Mouse (Mus musculus) forebrain, embryonic 14.5 days (tissue): ENCODE data around the gene Vwa2. TPM values are rescaled to one million over a fixed set of nuclear protein-coding genes. Genes with fewer than 3 reads are reported as not detected.
A peak's percentile ranks its signal among the peaks of the same experiment; 100 is the strongest.

Source experiments
- ATAC-seq: fragments of 200-750 bp; cut with Nextera tagmentation; 2 replicates; pipeline ENCODE4 v1.8.0; 2017; ENCODE audit warnings: mild to moderate bottlenecking, moderate library complexity
- DNase-seq: peaks from one replicate; pipeline ENCODE4 v3.0.0-alpha.2; 2015; ENCODE audit warnings: low spot score
- H3K27ac ChIP-seq: fragments of 300-500 bp; sonication (generic); 2 replicates; pipeline ENCODE4 v1.5.1; 2014; ENCODE audit warnings: low read depth, mild to moderate bottlenecking, control low read depth, low read length, moderate library complexity
- H3K27me3 ChIP-seq: fragments of 300-500 bp; sonication (generic); replicated peaks from 2 replicates; pipeline ENCODE4 v1.6.1; 2014; ENCODE audit warnings: low read length, control low read depth, mixed read lengths; ENCODE audit not compliant: control insufficient read depth, insufficient read depth
- H3K36me3 ChIP-seq: fragments of 300-500 bp; sonication (generic); 2 replicates; pipeline ENCODE4 v1.6.1; 2014; ENCODE audit warnings: low read length, control low read depth; ENCODE audit not compliant: control insufficient read depth, insufficient read depth
- H3K4me1 ChIP-seq: fragments of 300-500 bp; sonication (generic); 2 replicates; pipeline ENCODE4 v1.6.1; 2014; ENCODE audit warnings: antibody characterized with exemption, low read length, control low read depth; ENCODE audit not compliant: control insufficient read depth, insufficient read depth
- H3K4me2 ChIP-seq: fragments of 300-500 bp; sonication (generic); 2 replicates; pipeline ENCODE4 v1.6.1; 2014; ENCODE audit warnings: mild to moderate bottlenecking, control low read depth, low read length
- H3K4me3 ChIP-seq: fragments of 300-500 bp; sonication (generic); 2 replicates; pipeline ENCODE4 v1.5.1; 2014; ENCODE audit warnings: low read depth, low read length, control low read depth
- H3K9ac ChIP-seq: fragments of 300-500 bp; sonication (generic); 2 replicates; pipeline ENCODE4 v1.6.1; 2014; ENCODE audit warnings: mild to moderate bottlenecking, low read length, control low read depth, moderate library complexity
- H3K9me3 ChIP-seq: fragments of 300-500 bp; sonication (generic); replicated peaks from 2 replicates; pipeline ENCODE4 v1.6.1; 2016; ENCODE audit warnings: low read length, control low read depth, mixed read lengths; ENCODE audit not compliant: control insufficient read depth
- WGBS: fragments of 180-500 bp; shearing (Covaris S2); extraction: QIAGEN DNeasy Blood & Tissue Kit; methylation state at CpG from one replicate; pipeline ENCODE4 v1.1.7; 2014; 5-methylcytosine and 5-hydroxymethylcytosine counted together
- polyA plus RNA-seq: library from polyadenylated mRNA; unstranded; fragments of >200 nt; fragmentation: Nextera tagmentation; extraction: Ambion mirVana; gene quantifications from 2 replicates; pipeline ENCODE4 v1.2.1, GENCODE M21; 2014

Vwa2 gene
- polyA plus RNA-seq, 1 experiment from 2014 or later: 0.22 TPM

DNA sequence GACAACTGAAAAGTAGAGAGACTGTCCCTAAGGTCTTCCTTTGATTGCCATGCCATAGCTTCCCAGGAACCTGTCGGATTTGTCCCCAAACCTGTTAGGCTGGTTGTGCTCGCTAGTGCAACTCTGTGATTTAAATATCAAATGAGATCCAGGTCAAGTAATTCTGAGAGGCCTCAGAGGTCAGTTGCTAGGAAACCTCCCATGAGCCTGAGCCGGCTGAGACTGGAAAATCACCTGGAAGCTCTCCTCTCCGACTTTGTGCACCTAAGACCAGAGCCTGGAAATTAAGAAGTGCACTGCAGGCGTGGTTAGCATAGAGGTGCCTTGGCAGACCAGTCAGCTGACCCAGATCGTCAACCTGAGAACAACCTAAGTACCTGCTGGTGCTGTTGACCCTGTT, 41.0 kb downstream of the Vwa2 start:
- no peaks in the 10 kb centered on the region for H3K4me1 ChIP-seq
- no peaks in the 10 kb centered on the region for H3K27me3 ChIP-seq
- no peaks in the 10 kb centered on the region for H3K9me3 ChIP-seq
- no peak overlapping the region for H3K9ac ChIP-seq
- H3K4me3 ChIP-seq: no peak overlapping the region
- H3K27ac ChIP-seq: no peak overlapping the region
- DNase-seq (no peak), ATAC-seq (no peak)
- WGBS: 60% methylated on average over 6 of the region's 6 CpGs
- H3K4me2 ChIP-seq: no peak overlapping the region
- H3K36me3 ChIP-seq: no peaks in the 10 kb centered on the region

DNA sequence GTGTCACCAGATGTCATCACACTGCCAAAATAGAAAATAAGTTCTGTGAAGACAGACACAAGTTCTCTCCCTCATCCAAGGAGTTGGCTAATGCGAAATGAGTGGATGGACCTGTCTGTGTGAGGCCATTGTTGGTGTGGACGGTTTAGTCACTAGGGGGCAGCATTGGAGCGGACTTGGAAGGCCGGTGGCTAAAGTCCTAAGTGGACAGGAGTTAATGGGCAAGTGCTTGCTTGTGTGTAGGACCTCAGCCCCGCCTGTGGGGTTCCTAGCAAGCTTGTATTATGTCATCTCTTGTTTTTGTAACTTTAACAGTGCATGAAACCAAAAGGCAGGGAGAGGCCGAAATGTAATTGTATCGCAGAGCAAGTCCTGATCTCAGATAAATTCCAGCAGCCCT, 45.6 kb downstream of the Vwa2 start:
- Histone ChIP-seq H3K9ac (no peak overlapping the region), H3K27me3 (no peaks in the 10 kb centered on the region), H3K9me3 (no peaks in the 10 kb centered on the region), H3K27ac (no peak overlapping the region), H3K4me2 (no peak overlapping the region), H3K36me3 (no peaks in the 10 kb centered on the region), H3K4me3 (no peak overlapping the region), H3K4me1 (no peaks in the 10 kb centered on the region)
- 24% methylated on average over 7 of the region's 7 CpGs for whole genome bisulfite sequencing
- DNase-seq: peak; percentile 87
- ATAC-seq: 0 out of 2 replicates have a peak, but pooled peaks have one; percentile 26

DNA sequence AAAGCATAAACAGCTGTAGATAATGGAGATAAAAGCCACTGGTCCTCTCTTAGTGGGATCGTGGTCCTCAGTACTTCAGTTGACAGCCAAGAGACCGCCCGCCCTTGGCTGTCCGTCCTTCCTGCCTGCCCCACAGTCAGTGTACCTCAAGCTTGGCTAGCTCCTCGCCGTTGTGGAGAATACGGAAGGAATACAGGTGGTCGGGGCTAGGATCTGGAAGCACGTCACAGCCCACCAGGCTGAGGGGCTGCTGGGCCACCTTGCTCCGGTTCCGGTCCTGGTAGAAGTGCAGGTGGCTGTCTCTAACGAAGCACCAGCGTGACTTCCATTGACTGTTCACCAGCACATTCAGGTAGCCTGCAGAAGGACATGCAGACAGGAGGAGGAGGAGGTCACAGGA, 46.2 kb downstream of the Vwa2 start:
- Histone ChIP-seq H3K4me2 (no peak overlapping the region), H3K4me1 (no peaks in the 10 kb centered on the region), H3K36me3 (no peaks in the 10 kb centered on the region), H3K9me3 (no peaks in the 10 kb centered on the region), H3K9ac (no peak overlapping the region), H3K27me3 (no peaks in the 10 kb centered on the region), H3K27ac (no peak overlapping the region), H3K4me3 (no peak overlapping the region)
- ATAC-seq (no peak), DNase-seq (no peak)
- 93% methylated on average over 13 of the region's 13 CpGs for WGBS

DNA sequence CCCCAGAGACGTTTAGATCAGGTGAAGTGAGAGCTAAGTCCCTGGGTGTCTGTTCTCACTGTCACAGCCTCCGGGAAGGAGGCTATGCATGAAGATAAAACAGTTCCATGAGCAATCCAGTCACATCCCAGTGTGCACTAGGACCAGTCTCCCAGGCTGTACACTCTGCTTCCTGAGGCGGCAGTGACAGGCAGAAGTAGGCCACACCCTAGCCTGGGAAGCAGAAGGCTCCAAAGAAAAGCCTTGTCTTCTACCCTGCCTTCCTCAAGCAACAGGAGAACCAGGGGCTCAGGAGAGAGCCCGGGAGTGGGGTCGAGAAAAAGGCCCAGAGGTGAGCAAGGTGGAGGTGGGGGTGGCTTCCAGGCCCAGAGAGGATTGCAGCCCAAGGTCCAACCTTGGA, 47.7 kb downstream of the Vwa2 start:
- Histone ChIP-seq H3K27me3 (no peaks in the 10 kb centered on the region), H3K9me3 (no peaks in the 10 kb centered on the region), H3K4me3 (no peak overlapping the region), H3K4me2 (no peak overlapping the region), H3K4me1 (no peaks in the 10 kb centered on the region), H3K27ac (no peak overlapping the region), H3K9ac (no peak overlapping the region), H3K36me3 (no peaks in the 10 kb centered on the region)
- ATAC-seq: no peak
- DNase-seq: no peak
- 70% methylated on average over 5 of the region's 5 CpGs for WGBS

DNA sequence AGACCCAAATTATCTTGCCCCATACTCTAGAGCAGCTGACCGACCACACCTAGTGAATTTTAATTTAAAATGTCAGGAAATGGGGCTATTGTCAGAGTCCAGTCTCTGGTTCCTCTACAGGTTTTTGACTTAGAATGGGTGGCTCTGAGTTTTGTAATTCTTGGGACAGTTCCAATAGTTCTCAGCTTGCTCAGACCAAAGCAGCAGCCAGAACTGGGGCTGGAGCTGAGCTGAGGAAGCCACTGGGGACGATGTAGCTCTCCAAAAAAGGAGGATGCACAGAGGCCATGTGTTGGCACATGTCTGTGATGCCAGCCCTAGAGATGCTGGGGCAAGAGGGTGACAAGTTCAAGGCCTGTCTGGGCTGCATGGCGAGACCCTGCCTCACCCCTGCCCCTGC, 55.3 kb downstream of the Vwa2 start:
- 85% methylated on average over 3 of the region's 3 CpGs for WGBS
- Histone ChIP-seq H3K27ac (no peak overlapping the region), H3K4me3 (no peak overlapping the region), H3K4me2 (no peak overlapping the region), H3K36me3 (no peaks in the 10 kb centered on the region), H3K9me3 (no peaks in the 10 kb centered on the region), H3K27me3 (no peaks in the 10 kb centered on the region), H3K9ac (no peak overlapping the region), H3K4me1 (no peaks in the 10 kb centered on the region)
- ATAC-seq: no peak
- no peak for DNase-seq

DNA sequence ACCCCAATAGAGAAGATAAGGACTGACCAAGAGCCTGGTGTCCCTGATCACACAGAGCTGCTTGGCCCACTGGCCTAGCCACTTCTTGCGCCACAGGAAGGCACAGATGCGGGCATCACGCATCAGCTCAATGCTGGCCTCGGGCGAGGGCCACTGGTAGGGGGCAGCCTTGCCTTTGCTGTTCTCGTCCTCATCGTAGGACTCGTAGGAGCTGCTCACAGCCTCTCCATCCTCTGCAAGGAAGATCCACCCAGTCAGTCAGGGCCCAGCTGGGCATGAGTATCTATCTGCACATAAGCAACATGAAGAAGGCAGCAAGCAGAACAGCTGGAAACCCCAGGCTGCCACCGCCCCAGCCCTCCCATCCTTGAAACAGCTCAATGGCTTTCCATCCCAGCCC, 56.0 kb downstream of the Vwa2 start:
- no peaks in the 10 kb centered on the region for H3K36me3 ChIP-seq
- no peak overlapping the region for H3K9ac ChIP-seq
- no peak overlapping the region for H3K4me2 ChIP-seq
- DNase-seq: no peak
- WGBS: 86% methylated on average over 9 of the region's 9 CpGs
- no peaks in the 10 kb centered on the region for H3K4me1 ChIP-seq
- no peaks in the 10 kb centered on the region for H3K27me3 ChIP-seq
- H3K9me3 ChIP-seq: no peaks in the 10 kb centered on the region
- no peak for ATAC-seq
- H3K27ac ChIP-seq: no peak overlapping the region
- H3K4me3 ChIP-seq: no peak overlapping the region

DNA sequence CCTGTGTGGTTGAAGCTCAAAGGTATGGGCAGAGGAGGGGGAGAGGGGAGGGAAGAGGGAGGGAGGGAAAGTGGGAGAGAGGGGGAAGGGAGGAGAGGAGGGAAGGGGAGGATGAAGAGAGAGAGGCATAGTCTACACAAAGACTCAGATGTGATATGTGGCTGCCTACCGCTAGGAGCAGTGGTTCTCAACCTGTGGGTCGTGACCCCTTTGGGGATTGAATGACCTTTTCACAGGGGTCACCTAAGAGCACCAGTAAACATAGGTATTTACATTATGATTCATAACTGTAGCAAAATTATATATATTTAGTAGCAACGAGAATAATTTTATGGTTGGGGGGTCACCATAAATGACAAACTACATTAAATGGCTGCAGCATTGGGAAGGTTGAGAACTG, 59.8 kb downstream of the Vwa2 start:
- H3K4me1 ChIP-seq: no peaks in the 10 kb centered on the region
- no peaks in the 10 kb centered on the region for H3K27me3 ChIP-seq
- no peak overlapping the region for H3K4me3 ChIP-seq
- H3K27ac ChIP-seq: no peak overlapping the region
- no peaks in the 10 kb centered on the region for H3K9me3 ChIP-seq
- DNase-seq: no peak
- ATAC-seq: no peak
- 91% methylated on average over 3 of the region's 3 CpGs for WGBS
- H3K36me3 ChIP-seq: no peaks in the 10 kb centered on the region
- H3K4me2 ChIP-seq: no peak overlapping the region
- no peak overlapping the region for H3K9ac ChIP-seq

DNA sequence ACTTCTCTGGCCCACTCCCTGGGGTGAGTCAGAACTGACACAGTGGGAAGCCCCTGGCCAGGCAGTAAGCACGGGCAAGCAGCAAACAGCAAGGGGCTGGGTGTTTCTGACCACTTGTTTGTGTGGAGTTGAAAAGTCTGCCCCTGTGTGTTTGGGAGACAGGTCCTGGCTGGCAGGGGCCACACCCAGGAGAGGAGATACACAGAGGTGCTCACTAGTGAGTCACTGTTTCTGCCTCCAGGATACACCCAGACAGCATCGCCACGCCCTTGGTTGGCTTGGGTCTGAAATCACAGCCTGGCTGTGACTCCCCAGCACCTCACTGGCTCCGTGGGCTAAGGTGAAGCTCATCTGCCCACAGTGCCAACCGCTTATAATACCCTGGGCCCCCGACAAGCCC, 61.1 kb downstream of the Vwa2 start:
- H3K4me2 ChIP-seq: no peak overlapping the region

DNA sequence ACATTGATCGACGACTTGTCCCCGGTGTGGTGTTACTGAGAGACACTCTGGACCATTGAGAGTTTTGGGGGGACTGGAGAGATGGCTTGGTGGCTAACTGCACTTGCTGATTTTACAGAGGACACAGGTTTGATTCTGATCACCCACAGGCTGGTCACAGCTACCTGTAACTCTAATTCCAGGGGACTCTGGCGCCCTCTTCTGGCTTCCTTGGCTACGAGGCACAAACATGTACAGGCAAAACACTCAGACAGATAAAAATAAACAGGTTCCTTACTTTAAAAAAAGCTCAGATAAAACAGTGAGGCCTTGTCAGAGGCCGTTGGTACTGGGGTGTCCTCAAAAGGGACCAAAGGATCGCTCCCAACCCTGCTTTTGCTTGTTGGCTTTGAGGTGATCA, 61.7 kb downstream of the Vwa2 start:
- Histone ChIP-seq H3K4me2 (no peak overlapping the region), H3K4me1 (no peaks in the 10 kb centered on the region), H3K4me3 (no peak overlapping the region), H3K27ac (no peak overlapping the region), H3K36me3 (no peaks in the 10 kb centered on the region), H3K27me3 (no peaks in the 10 kb centered on the region), H3K9me3 (no peaks in the 10 kb centered on the region), H3K9ac (no peak overlapping the region)
- no peak for ATAC-seq
- WGBS: 86% methylated on average over 7 of the region's 7 CpGs
- no peak for DNase-seq

More for the DNA sequence above, 61.1 kb downstream of the Vwa2 start:
- 93% methylated on average over 6 of the region's 6 CpGs for WGBS
- ATAC-seq (no peak), DNase-seq (no peak)
- Histone ChIP-seq H3K4me1 (no peaks in the 10 kb centered on the region), H3K27ac (no peak overlapping the region), H3K9me3 (no peaks in the 10 kb centered on the region), H3K27me3 (no peaks in the 10 kb centered on the region), H3K4me3 (no peak overlapping the region), H3K9ac (no peak overlapping the region), H3K36me3 (no peaks in the 10 kb centered on the region)

DNA sequence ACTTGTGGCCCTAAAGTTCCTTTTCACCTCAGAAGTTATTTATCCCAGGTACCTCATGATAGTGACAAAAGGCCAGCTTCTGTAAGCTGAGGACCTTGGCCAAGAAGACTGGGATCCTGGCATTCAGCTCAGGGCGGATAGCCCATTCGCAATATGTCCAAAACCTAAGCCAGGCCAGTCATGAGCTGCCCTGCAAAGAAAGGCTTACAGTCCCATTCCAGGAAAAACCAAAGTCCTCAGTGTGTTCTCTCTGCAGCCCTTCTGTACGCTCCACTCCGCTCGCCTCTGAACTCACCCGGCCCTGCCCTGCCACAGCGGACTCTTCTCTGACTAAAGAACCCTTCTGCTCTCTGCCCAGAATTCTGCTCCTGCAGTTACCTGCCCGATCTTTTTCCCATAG, 62.2 kb downstream of the Vwa2 start:
- Histone ChIP-seq H3K9me3 (no peaks in the 10 kb centered on the region), H3K9ac (no peak overlapping the region), H3K27ac (no peak overlapping the region), H3K4me2 (no peak overlapping the region), H3K4me1 (no peaks in the 10 kb centered on the region), H3K27me3 (no peaks in the 10 kb centered on the region), H3K36me3 (no peaks in the 10 kb centered on the region), H3K4me3 (no peak overlapping the region)
- 98% methylated on average over 8 of the region's 8 CpGs for WGBS
- no peak for DNase-seq
- no peak for ATAC-seq
